Mouse (Mus musculus): Measurements from ENCODE around the gene Slc31a2. TPM values are rescaled to one million over a fixed set of nuclear protein-coding genes. Genes with fewer than 3 reads are reported as not detected.

Slc31a2 gene
- 16.9 and 20.4 TPM in 2 replicates for polyA plus RNA-seq (2015; fragmentation: Nextera tagmentation; extraction: Ambion mirVana)

GRCm38 (mm10) chr4:62262276-62262675 lies at the start of gene Slc31a2:
Gene Slc31a2, plus strand, starts transcription at chr4:62262562.

GRCm38 (mm10) chr4:62230769-62231168 lies 31.6 kb upstream of the Slc31a2 start, which contains the start of gene Zfp37:
Gene Zfp37, minus strand, starts transcription at chr4:62231047.

Other genes with a start within 250 kb of the Slc31a2 start
- gene Mup20, start 208.4 kb upstream of the Slc31a2 start, polyA plus RNA-seq (2015; fragmentation: Nextera tagmentation; extraction: Ambion mirVana) = not detected in 2 replicates
- gene Mup3, start 175.2 kb upstream of the Slc31a2 start, polyA plus RNA-seq (2015; fragmentation: Nextera tagmentation; extraction: Ambion mirVana) = not detected in 2 replicates
- not detected in 2 replicates for gene Mup21, start 111.7 kb upstream of the Slc31a2 start, polyA plus RNA-seq (2015; fragmentation: Nextera tagmentation; extraction: Ambion mirVana)
- gene Zfp37, start 31.5 kb upstream of the Slc31a2 start, polyA plus RNA-seq (2015; fragmentation: Nextera tagmentation; extraction: Ambion mirVana) = 2.9 and 3.2 TPM in 2 replicates
- 12.3 and 14.4 TPM in 2 replicates for gene Fkbp15, start 98.0 kb downstream of the Slc31a2 start, polyA plus RNA-seq (2015; fragmentation: Nextera tagmentation; extraction: Ambion mirVana)
- 17.1 and 20.6 TPM in 2 replicates for gene Slc31a1, start 98.2 kb downstream of the Slc31a2 start, polyA plus RNA-seq (2015; fragmentation: Nextera tagmentation; extraction: Ambion mirVana)
- 79.4 and 92.8 TPM in 2 replicates for gene Cdc26, start 146.1 kb downstream of the Slc31a2 start, polyA plus RNA-seq (2015; fragmentation: Nextera tagmentation; extraction: Ambion mirVana)
- gene Prpf4, start 146.2 kb downstream of the Slc31a2 start, polyA plus RNA-seq (2015; fragmentation: Nextera tagmentation; extraction: Ambion mirVana) = 9.2 and 10.2 TPM in 2 replicates
- not detected in 2 replicates for gene Rnf183, start 172.7 kb downstream of the Slc31a2 start, polyA plus RNA-seq (2015; fragmentation: Nextera tagmentation; extraction: Ambion mirVana)
- 0.84 and 0.87 TPM in 2 replicates for gene Wdr31, start 208.3 kb downstream of the Slc31a2 start, polyA plus RNA-seq (2015; fragmentation: Nextera tagmentation; extraction: Ambion mirVana)
- 1.1 and 1.7 TPM in 2 replicates for gene Bspry, start 217.5 kb downstream of the Slc31a2 start, polyA plus RNA-seq (2015; fragmentation: Nextera tagmentation; extraction: Ambion mirVana)
- 11.3 and 14.4 TPM in 2 replicates for gene Hdhd3, start 240.9 kb downstream of the Slc31a2 start, polyA plus RNA-seq (2015; fragmentation: Nextera tagmentation; extraction: Ambion mirVana)

Data from skeletal muscle tissue, postnatal 0 days (tissue).